Mouse (Mus musculus) G1E-ER4 (cell line): Measurements from ENCODE around the gene Kcnq5. TPM values are rescaled to one million over a fixed set of nuclear protein-coding genes. Genes with fewer than 3 reads are reported as not detected.
"Not testable (repeated sequence)": the region's sequence is repeated elsewhere in the genome, so short reads cannot be mapped to it uniquely, and the experiment has no call there.

Experiments
- GATA1 ChIP-seq: IDR thresholded peaks from one replicate; pipeline ENCODE4 v1.8.0; 2012; ENCODE audit warnings: low read length, inconsistent platforms
- polyA plus RNA-seq: library from polyadenylated mRNA; stranded (reverse); fragments of >175 nt; gene quantifications from 2 replicates; pipeline ENCODE4 v1.2.3, GENCODE M21; 2012

Gene Kcnq5
- polyA plus RNA-seq, 1 experiment, result not detected

- not testable (repeated sequence) for TF ChIP-seq GATA1
These were observed 593.7 kb downstream of the Kcnq5 start, which contains the start of gene Khdc1c for GRCm38 (mm10) chr1:21368031-21368430. Gene Khdc1c (plus strand): TSS chr1:21368331.

DNA sequence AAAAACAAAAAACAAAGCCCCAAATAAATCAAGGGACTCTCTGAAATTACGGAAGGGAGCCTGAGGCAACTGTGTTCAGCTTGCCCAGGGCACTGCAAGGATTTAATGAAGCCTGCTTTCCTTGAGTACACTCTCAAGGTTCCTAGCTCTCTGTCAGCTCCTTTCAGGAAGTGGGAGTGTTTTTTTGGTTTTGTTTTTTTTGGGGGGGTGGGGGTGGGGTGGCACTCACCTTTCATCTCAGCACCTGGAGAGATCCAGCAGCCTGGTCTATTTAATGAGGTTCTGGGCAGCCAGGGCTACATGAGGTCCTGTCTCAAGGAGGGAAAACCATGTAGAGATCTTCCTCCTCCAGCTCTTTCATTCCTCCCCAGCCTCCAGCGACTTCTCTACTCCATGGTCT lies 612.4 kb downstream of the Kcnq5 start, which contains the start of gene Khdc1a:
TSS of gene Khdc1a (plus strand) at position 301 of the 400 bp plus-strand sequence.
- TF ChIP-seq GATA1, result no peak
